ENCODE assay signal across 8 mouse cellular contexts in genomic region chr2:33430771-33431699, GRCm38 (mm10). TPM values are rescaled to one million over a fixed set of nuclear protein-coding genes. Genes with fewer than 3 reads are reported as not detected.
A peak's percentile ranks its signal among the peaks of the same experiment; 100 is the strongest.
DNase-seq lines count a peak whose midpoint lies in the region; ATAC-seq and TF ChIP-seq lines count a peak whose summit lies in the region.

TSS of gene Zbtb34 (minus strand) at chr2:33431324.

- 1% methylated on average over 88 of the region's 102 CpGs for WGBS in bone marrow, adult 2 months
- under 1% methylated on average over 32 of the region's 102 CpGs for WGBS in embryonic facial prominence, embryonic 14.5 days
- under 1% methylated on average over 64 of the region's 102 CpGs for WGBS in heart, embryonic 14.5 days
- WGBS in lung, adult 2 months: 1% methylated on average over 91 of the region's 102 CpGs
- WGBS in neural tube, embryonic 15.5 days: under 1% methylated on average over 62 of the region's 102 CpGs

- H3K27ac ChIP-seq in bone marrow, adult 2 months (ENCODE audit: control insufficient read depth, insufficient read depth, low read depth, low read length, poor library complexity): peak within 1 kb of the TSS; percentile 84
- H3K27ac ChIP-seq in embryonic facial prominence, embryonic 14.5 days (replicated peaks; ENCODE audit: low read depth, low read length): peak within 1 kb of the TSS; percentile 53
- H3K27ac ChIP-seq in heart, embryonic 14.5 days (replicated peaks in 1 of 2; ENCODE audit: control insufficient read depth in 1 of 2, insufficient read depth in 1 of 2, low read depth in 2 of 2, low read length in 2 of 2): peak within 1 kb of the TSS; percentile 51 to 76
- peak within 1 kb of the TSS; percentile 75 for H3K27ac ChIP-seq in neural tube, embryonic 15.5 days (replicated peaks)

- H3K4me3 ChIP-seq in bone marrow, adult 2 months (replicated peaks; ENCODE audit: control insufficient read depth, low read depth, low read length): peak within 1 kb of the TSS; percentile 83
- peak within 1 kb of the TSS; percentile 89 for H3K4me3 ChIP-seq in embryonic facial prominence, embryonic 14.5 days (ENCODE audit: low read depth, low read length)
- peak within 1 kb of the TSS; percentile 96 to 98 for H3K4me3 ChIP-seq in heart, embryonic 14.5 days (ENCODE audit: control insufficient read depth in 1 of 2, insufficient read depth in 1 of 2, low read depth in 1 of 2, low read length in 2 of 2)
- H3K4me3 ChIP-seq in lung, adult 2 months (replicated peaks; ENCODE audit: extremely low read depth, low read depth, low read length): peak within 1 kb of the TSS; percentile 100
- H3K4me3 ChIP-seq in neural tube, embryonic 15.5 days (replicated peaks): peak within 1 kb of the TSS; percentile 89

- peak within 1 kb of the TSS; percentile 95 for H3K9ac ChIP-seq in embryonic facial prominence, embryonic 14.5 days (ENCODE audit: low read depth, low read length)
- peak within 1 kb of the TSS; percentile 97 for H3K9ac ChIP-seq in heart, embryonic 14.5 days (ENCODE audit: low read length)
- peak within 1 kb of the TSS; percentile 92 for H3K9ac ChIP-seq in neural tube, embryonic 15.5 days (replicated peaks)

- peaks cover 15% of the 10 kb centered on the region for H3K36me3 ChIP-seq in embryonic facial prominence, embryonic 14.5 days (ENCODE audit: control insufficient read depth, insufficient read depth, low read length)
- peaks cover 22% of the 10 kb centered on the region for H3K36me3 ChIP-seq in heart, embryonic 14.5 days (ENCODE audit: control insufficient read depth, insufficient read depth, low read length)
- 0 out of 2 replicates have a peak, but pooled peaks cover 7% of the 10 kb centered on the region for H3K36me3 ChIP-seq in neural tube, embryonic 15.5 days

- H3K9me3 ChIP-seq in embryonic facial prominence, embryonic 14.5 days (ENCODE audit: control insufficient read depth, low read length): no peaks in the 10 kb centered on the region
- H3K9me3 ChIP-seq in heart, embryonic 14.5 days (ENCODE audit: control insufficient read depth, low read length): no peaks in the 10 kb centered on the region
- no peaks in the 10 kb centered on the region for H3K9me3 ChIP-seq in neural tube, embryonic 15.5 days (replicated peaks)

- H3K4me2 ChIP-seq in embryonic facial prominence, embryonic 14.5 days (ENCODE audit: low read depth, low read length): peak within 1 kb of the TSS; percentile 80
- H3K4me2 ChIP-seq in heart, embryonic 14.5 days (ENCODE audit: low read length): peak within 1 kb of the TSS; percentile 90
- peak within 1 kb of the TSS; percentile 77 for H3K4me2 ChIP-seq in neural tube, embryonic 15.5 days

- DNase-seq in ES-CJ7 (ENCODE audit: low read depth, low spot score): peak; percentile 59
- peak; percentile 76 for DNase-seq in embryonic facial prominence, embryonic 14.5 days (ENCODE audit: low spot score)
- DNase-seq in kidney, postnatal 10 days: peak; percentile 86
- DNase-seq in lung, adult 2 months: peak; percentile 78
- DNase-seq in thymus, postnatal 36 days: peak; percentile 73 to 76

- no peaks in the 10 kb centered on the region for H3K27me3 ChIP-seq in embryonic facial prominence, embryonic 14.5 days (replicated peaks; ENCODE audit: control insufficient read depth, insufficient read depth, low read length)
- no peaks in the 10 kb centered on the region for H3K27me3 ChIP-seq in heart, embryonic 14.5 days (ENCODE audit: control insufficient read depth, insufficient read depth, low read length)
- no peaks in the 10 kb centered on the region for H3K27me3 ChIP-seq in neural tube, embryonic 15.5 days (replicated peaks)

- TF ChIP-seq CTCF in bone marrow, adult 2 months (IDR thresholded peaks at IDR 0.05; ENCODE audit: control insufficient read depth, insufficient read depth, low read length): peak; percentile 87
- peak; percentile 65 for TF ChIP-seq CTCF in lung, adult 2 months (IDR thresholded peaks at IDR 0.05; ENCODE audit: insufficient read depth, low read length)

- peak; percentile 61; the same call in 1 of the 2 replicates for TF ChIP-seq POLR2A in bone marrow, adult 2 months (IDR thresholded peaks at IDR 0.05; ENCODE audit: borderline replicate concordance, control insufficient read depth, low read depth, low read length)
- TF ChIP-seq POLR2A in lung, adult 2 months (IDR thresholded peaks at IDR 0.05; ENCODE audit: borderline replicate concordance, extremely low read depth, low read depth, low read length): peak; percentile 76

- ATAC-seq in embryonic facial prominence, embryonic 14.5 days (ENCODE audit: low read depth): peak; percentile 79
- ATAC-seq in heart, embryonic 14.5 days (ENCODE audit: insufficient number of reproducible peaks, insufficient read depth, low FRiP score, low read depth): peak; percentile 72
- peak; percentile 83 for ATAC-seq in neural tube, embryonic 15.5 days (ENCODE audit: low FRiP score)

- no peaks in the 10 kb centered on the region; the same call in none of the 2 replicates for H3K4me1 ChIP-seq in bone marrow, adult 2 months (ENCODE audit: control insufficient read depth, insufficient read depth, low read length)
- peaks cover 23% of the 10 kb centered on the region for H3K4me1 ChIP-seq in embryonic facial prominence, embryonic 14.5 days (ENCODE audit: control insufficient read depth, insufficient read depth, low read length)
- peaks cover 9 to 25% of the 10 kb centered on the region in 2 experiments for H3K4me1 ChIP-seq in heart, embryonic 14.5 days (ENCODE audit: control insufficient read depth in 2 of 2, insufficient read depth in 2 of 2, low read length in 2 of 2)
- H3K4me1 ChIP-seq in lung, adult 2 months (ENCODE audit: control insufficient read depth, insufficient read depth, low read length): peaks cover 23% of the 10 kb centered on the region
- H3K4me1 ChIP-seq in neural tube, embryonic 15.5 days: peaks cover 51% of the 10 kb centered on the region

RNA-seq across cellular contexts. Expression of gene Zbtb34, which starts in this region (rescaled TPM):
- 3.1 and 5.7 TPM in 2 replicates for polyA plus RNA-seq in bone marrow, adult 2 months (2011; ENCODE audit: insufficient read depth, insufficient read length, low replicate concordance, missing spikeins)
- 7.3 and 9.6 TPM in 2 replicates for polyA plus RNA-seq in embryonic facial prominence, embryonic 14.5 days (2014; fragmentation: Nextera tagmentation; extraction: Ambion mirVana)
- 4.5 and 5.1 TPM in 2 replicates for polyA plus RNA-seq in heart, embryonic 14.5 days (2014; fragmentation: Nextera tagmentation; extraction: Ambion mirVana)
- polyA plus RNA-seq in lung, adult 2 months (2012; rRNA removed): 13.4 and 16.4 TPM in 2 replicates
- polyA plus RNA-seq in neural tube, embryonic 15.5 days (2015; fragmentation: Nextera tagmentation; extraction: Ambion mirVana): 6.8 and 7.0 TPM in 2 replicates

Comparison
In these comparisons a context has a peak if more than half of its experiments do, and no peak if none do; other contexts are left out.
1. Peak in every context shown above with its lines: DNase-seq, ATAC-seq, H3K4me3 ChIP-seq and H3K27ac ChIP-seq.